Mouse (Mus musculus): ENCODE results near the gene Ctnnd2. TPM values are rescaled to one million over a fixed set of nuclear protein-coding genes. Genes with fewer than 3 reads are reported as not detected.
A peak's percentile ranks its signal among the peaks of the same experiment; 100 is the strongest.

Ctnnd2 gene
- polyA plus RNA-seq, 1 experiment from 2014 or later, result 1.4 TPM

GRCm38 (mm10) chr15:30610613-30611012, 438.2 kb downstream of the Ctnnd2 start:
- H3K9me3 ChIP-seq (replicated peaks), result no peaks in the 10 kb centered on the region
- WGBS, result 61% methylated on average over 7 of the region's 7 CpGs

GRCm38 (mm10) chr15:30615451-30615850, 443.1 kb downstream of the Ctnnd2 start:
- Histone ChIP-seq H3K4me1 (replicated peaks) (no peaks in the 10 kb centered on the region), H3K9ac (no peak overlapping the region), H3K27me3 (replicated peaks) (no peaks in the 10 kb centered on the region), H3K36me3 (no peaks in the 10 kb centered on the region), H3K27ac (ENCODE audit: poor library complexity, severe bottlenecking) (no peak overlapping the region), H3K4me3 (no peak overlapping the region), H3K4me2 (no peak overlapping the region), H3K9me3 (replicated peaks) (no peaks in the 10 kb centered on the region)
- WGBS, result 75% methylated on average over 7 of the region's 7 CpGs
- ATAC-seq (ENCODE audit: insufficient number of reproducible peaks, low FRiP score), result no peak

More at GRCm38 (mm10) chr15:30610613-30611012, 438.2 kb downstream of the Ctnnd2 start:
- Histone ChIP-seq H3K4me1 (replicated peaks) (no peaks in the 10 kb centered on the region), H3K36me3 (no peaks in the 10 kb centered on the region), H3K9ac (no peak overlapping the region), H3K27me3 (replicated peaks) (no peaks in the 10 kb centered on the region), H3K4me3 (no peak overlapping the region), H3K27ac (ENCODE audit: poor library complexity, severe bottlenecking) (no peak overlapping the region), H3K4me2 (no peak overlapping the region)
- no peak for ATAC-seq (ENCODE audit: insufficient number of reproducible peaks, low FRiP score)

DNA sequence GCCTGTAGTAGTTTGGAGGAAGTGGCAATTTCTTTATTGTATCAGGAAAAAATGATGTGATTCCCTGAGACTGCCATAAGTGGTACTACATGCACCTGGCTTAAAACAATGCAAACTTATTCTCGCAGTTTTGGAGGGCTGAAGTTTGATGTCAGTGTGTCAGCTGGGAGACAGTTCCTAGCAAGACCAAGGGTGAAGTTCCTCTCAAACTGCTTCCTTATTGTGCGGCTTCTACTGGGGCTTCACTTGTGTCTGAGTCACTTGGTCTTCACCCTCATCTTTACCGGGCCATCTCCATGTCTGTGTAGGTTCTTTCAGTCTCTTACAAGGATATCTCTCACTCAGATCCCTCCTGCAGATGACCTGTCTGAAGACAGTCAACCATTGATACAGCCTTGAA, 444.5 kb downstream of the Ctnnd2 start:
- H3K27ac ChIP-seq (ENCODE audit: poor library complexity, severe bottlenecking), result no peak overlapping the region
- WGBS, result 82% methylated on average over 3 of the region's 3 CpGs
- H3K4me1 ChIP-seq (replicated peaks), result no peaks in the 10 kb centered on the region
- no peaks in the 10 kb centered on the region for H3K9me3 ChIP-seq (replicated peaks)
- no peak overlapping the region for H3K4me2 ChIP-seq
- H3K36me3 ChIP-seq, result no peaks in the 10 kb centered on the region
- H3K9ac ChIP-seq, result no peak overlapping the region
- no peak overlapping the region for H3K4me3 ChIP-seq
- no peaks in the 10 kb centered on the region for H3K27me3 ChIP-seq (replicated peaks)
- no peak for ATAC-seq (ENCODE audit: insufficient number of reproducible peaks, low FRiP score)

- no peak for ATAC-seq (ENCODE audit: insufficient number of reproducible peaks, low FRiP score)
- Histone ChIP-seq H3K27me3 (replicated peaks) (no peaks in the 10 kb centered on the region), H3K9ac (no peak overlapping the region), H3K27ac (ENCODE audit: poor library complexity, severe bottlenecking) (no peak overlapping the region), H3K4me1 (replicated peaks) (no peaks in the 10 kb centered on the region), H3K4me3 (no peak overlapping the region), H3K4me2 (no peak overlapping the region), H3K9me3 (replicated peaks) (no peaks in the 10 kb centered on the region), H3K36me3 (no peaks in the 10 kb centered on the region)
- WGBS, result 78% methylated on average over 2 of the region's 2 CpGs
Observed at GRCm38 (mm10) chr15:30617932-30618331, 445.5 kb downstream of the Ctnnd2 start.

GRCm38 (mm10) chr15:30628524-30628923, 456.1 kb downstream of the Ctnnd2 start:
- Histone ChIP-seq H3K4me3 (no peak overlapping the region), H3K9me3 (replicated peaks) (no peaks in the 10 kb centered on the region), H3K27me3 (replicated peaks) (no peaks in the 10 kb centered on the region), H3K4me1 (replicated peaks) (peaks cover 12% of the 10 kb centered on the region), H3K36me3 (no peaks in the 10 kb centered on the region), H3K4me2 (no peak overlapping the region), H3K9ac (no peak overlapping the region), H3K27ac (ENCODE audit: poor library complexity, severe bottlenecking) (no peak overlapping the region)
- no peak for ATAC-seq (ENCODE audit: insufficient number of reproducible peaks, low FRiP score)
- WGBS, result 21% methylated on average over 3 of the region's 3 CpGs

- H3K27me3 ChIP-seq (replicated peaks), result no peaks in the 10 kb centered on the region
- no peak overlapping the region for H3K4me2 ChIP-seq
- ATAC-seq (ENCODE audit: insufficient number of reproducible peaks, low FRiP score), result no peak
- no peak overlapping the region for H3K4me3 ChIP-seq
- WGBS, result 70% methylated on average over 7 of the region's 7 CpGs
- no peaks in the 10 kb centered on the region for H3K36me3 ChIP-seq
- no peaks in the 10 kb centered on the region for H3K9me3 ChIP-seq (replicated peaks)
- H3K9ac ChIP-seq, result no peak overlapping the region
- H3K4me1 ChIP-seq (replicated peaks), result peaks cover 12% of the 10 kb centered on the region
- H3K27ac ChIP-seq (ENCODE audit: poor library complexity, severe bottlenecking), result no peak overlapping the region
Observed at GRCm38 (mm10) chr15:30632113-30632735, 459.8 kb downstream of the Ctnnd2 start.

- H3K27ac ChIP-seq (ENCODE audit: poor library complexity, severe bottlenecking), result no peak overlapping the region
- H3K9me3 ChIP-seq (replicated peaks), result no peaks in the 10 kb centered on the region
- no peaks in the 10 kb centered on the region for H3K27me3 ChIP-seq (replicated peaks)
- H3K4me3 ChIP-seq, result no peak overlapping the region
- 41% methylated on average over 2 of the region's 2 CpGs for WGBS
- H3K4me1 ChIP-seq (replicated peaks), result peaks cover 7% of the 10 kb centered on the region
- no peaks in the 10 kb centered on the region for H3K36me3 ChIP-seq
- no peak for ATAC-seq (ENCODE audit: insufficient number of reproducible peaks, low FRiP score)
- H3K9ac ChIP-seq, result no peak overlapping the region
- H3K4me2 ChIP-seq, result no peak overlapping the region
Observed at GRCm38 (mm10) chr15:30633917-30634316, 461.5 kb downstream of the Ctnnd2 start.

- Histone ChIP-seq H3K4me3 (no peak overlapping the region), H3K4me1 (replicated peaks) (peaks cover 7% of the 10 kb centered on the region), H3K9ac (no peak overlapping the region), H3K36me3 (no peaks in the 10 kb centered on the region), H3K27ac (ENCODE audit: poor library complexity, severe bottlenecking) (no peak overlapping the region), H3K27me3 (replicated peaks) (no peaks in the 10 kb centered on the region), H3K9me3 (replicated peaks) (no peaks in the 10 kb centered on the region), H3K4me2 (no peak overlapping the region)
- no peak for ATAC-seq (ENCODE audit: insufficient number of reproducible peaks, low FRiP score)
- WGBS, result 59% methylated on average over 5 of the region's 5 CpGs
Observed at GRCm38 (mm10) chr15:30634522-30634921, 462.1 kb downstream of the Ctnnd2 start.

DNA sequence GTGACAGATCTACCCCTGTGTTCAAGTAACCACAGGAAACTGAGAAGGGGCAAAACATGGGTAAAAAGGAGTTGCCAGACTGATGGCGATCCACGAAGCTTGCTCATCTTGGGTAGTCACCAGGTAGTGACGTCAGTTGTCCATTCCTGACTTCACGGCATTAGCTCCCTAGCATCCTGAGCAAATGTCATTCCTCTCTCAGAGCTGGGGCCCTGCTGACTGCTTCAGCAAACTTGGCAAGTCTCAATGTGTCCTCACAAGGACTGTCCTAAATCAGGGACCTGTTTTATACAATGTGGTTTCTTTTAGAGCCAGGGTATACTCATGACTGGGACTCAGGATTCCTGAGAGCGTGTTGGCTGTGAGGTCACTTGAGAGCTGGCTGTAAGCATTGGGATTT, 468.3 kb downstream of the Ctnnd2 start:
- H3K4me1 ChIP-seq (replicated peaks), result no peaks in the 10 kb centered on the region
- no peak overlapping the region for H3K9ac ChIP-seq
- no peaks in the 10 kb centered on the region for H3K9me3 ChIP-seq (replicated peaks)
- no peaks in the 10 kb centered on the region for H3K36me3 ChIP-seq
- H3K27ac ChIP-seq (ENCODE audit: poor library complexity, severe bottlenecking), result no peak overlapping the region
- H3K4me2 ChIP-seq, result no peak overlapping the region
- peaks cover 10% of the 10 kb centered on the region for H3K27me3 ChIP-seq (replicated peaks)
- no peak overlapping the region for H3K4me3 ChIP-seq
- ATAC-seq (ENCODE audit: insufficient number of reproducible peaks, low FRiP score), result no peak
- WGBS, result 77% methylated on average over 5 of the region's 5 CpGs

DNA sequence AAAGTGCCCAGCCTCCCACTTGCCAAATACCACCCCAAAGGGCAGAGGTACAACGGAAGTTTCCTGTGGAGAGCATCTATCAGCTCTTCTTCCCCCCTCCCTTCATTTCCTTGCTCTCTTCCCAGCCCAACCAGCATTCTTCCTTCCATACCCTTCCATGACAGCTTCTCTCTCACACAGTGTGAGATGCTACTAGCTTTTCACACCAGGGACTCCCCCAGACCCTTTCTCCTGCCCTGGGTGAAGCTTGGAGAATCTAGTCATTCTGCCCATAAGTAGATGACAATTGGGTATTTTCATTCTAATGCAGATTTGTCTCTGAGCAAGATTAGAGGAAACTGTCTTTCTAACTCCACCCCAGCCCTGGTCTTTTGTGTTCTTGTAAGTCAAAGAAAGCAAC, 473.3 kb downstream of the Ctnnd2 start:
- no peak for ATAC-seq (ENCODE audit: insufficient number of reproducible peaks, low FRiP score)
- Histone ChIP-seq H3K9ac (no peak overlapping the region), H3K4me2 (no peak overlapping the region), H3K9me3 (replicated peaks) (no peaks in the 10 kb centered on the region), H3K27ac (ENCODE audit: poor library complexity, severe bottlenecking) (no peak overlapping the region), H3K36me3 (no peaks in the 10 kb centered on the region), H3K27me3 (replicated peaks) (peaks cover 38% of the 10 kb centered on the region), H3K4me3 (no peak overlapping the region), H3K4me1 (replicated peaks) (peaks cover 10% of the 10 kb centered on the region; the same call in 1 of the 2 replicates)
- 26% methylated on average over 1 of the region's 1 CpGs for WGBS

DNA sequence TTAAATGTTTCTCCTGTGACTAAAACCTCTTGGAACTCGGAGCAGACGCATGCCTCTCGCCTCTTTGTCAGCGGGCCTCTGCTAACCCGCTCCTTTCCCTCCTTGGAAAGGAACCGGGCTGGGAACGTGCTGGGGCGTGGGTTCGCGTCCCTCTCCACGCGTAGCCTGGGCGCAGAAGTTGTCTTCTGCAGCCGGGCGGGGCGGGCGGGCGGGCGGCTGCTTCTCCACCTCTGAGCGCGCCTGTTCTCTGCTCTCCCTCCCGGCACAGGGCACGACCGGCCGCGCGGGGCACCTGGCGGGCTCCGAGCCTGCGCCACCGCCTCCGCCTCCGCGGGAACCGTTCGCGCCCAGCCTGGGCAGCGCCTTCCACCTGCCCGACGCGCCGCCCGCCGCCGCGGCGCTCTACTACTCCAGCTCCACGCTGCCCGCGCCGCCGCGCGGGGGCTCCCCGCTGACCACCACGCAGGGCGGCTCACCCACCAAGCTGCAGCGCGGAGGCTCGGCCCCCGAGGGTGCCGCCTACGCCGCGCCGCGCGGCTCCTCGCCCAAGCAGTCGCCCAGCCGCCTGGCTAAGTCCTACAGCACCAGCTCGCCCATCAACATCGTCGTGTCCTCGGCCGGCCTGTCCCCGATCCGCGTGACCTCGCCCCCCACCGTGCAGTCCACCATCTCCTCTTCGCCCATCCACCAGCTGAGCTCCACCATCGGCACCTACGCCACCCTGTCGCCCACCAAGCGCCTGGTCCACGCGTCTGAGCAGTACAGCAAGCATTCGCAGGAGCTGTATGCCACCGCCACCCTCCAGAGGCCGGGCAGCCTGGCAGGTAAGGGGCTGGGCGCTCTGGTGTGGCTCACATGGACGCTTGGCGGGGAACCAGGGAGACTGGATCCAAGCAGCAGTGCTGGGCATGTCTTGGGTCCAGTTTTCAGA, 474.4 kb downstream of the Ctnnd2 start:
- Histone ChIP-seq H3K9ac (peak overlapping the region; percentile 74), H3K27ac (ENCODE audit: poor library complexity, severe bottlenecking) (no peak overlapping the region), H3K4me2 (peak overlapping the region; percentile 99), H3K36me3 (no peaks in the 10 kb centered on the region), H3K9me3 (replicated peaks) (no peaks in the 10 kb centered on the region), H3K4me1 (replicated peaks) (peaks cover 10% of the 10 kb centered on the region; the same call in 1 of the 2 replicates), H3K27me3 (replicated peaks) (peaks cover 38% of the 10 kb centered on the region), H3K4me3 (peak overlapping the region; percentile 68)
- 2% methylated on average over 94 of the region's 94 CpGs for WGBS
- ATAC-seq (ENCODE audit: insufficient number of reproducible peaks, low FRiP score), result peak; percentile 67
